Mouse (Mus musculus) large intestine, adult 2 months (tissue): ENCODE results near the gene Stk38. TPM values are rescaled to one million over a fixed set of nuclear protein-coding genes. Genes with fewer than 3 reads are reported as not detected.
"Not testable (repeated sequence)": the region's sequence is repeated elsewhere in the genome, so short reads cannot be mapped to it uniquely, and the experiment has no call there.

ENCODE experiments used
- DNase-seq: peaks from one replicate; pipeline ENCODE4 v3.0.0-alpha.2; 2012; ENCODE audit warnings: low read depth, low spot score
- WGBS: fragments of 180-500 bp; shearing (Covaris S2); methylation state at CpG from one replicate; pipeline ENCODE4 v1.1.7; 2018; 5-methylcytosine and 5-hydroxymethylcytosine counted together
- polyA plus RNA-seq: library from polyadenylated mRNA; depleted of rRNA; stranded (reverse); fragments of >200 nt; gene quantifications from 2 replicates; pipeline ENCODE4 v1.2.3, GENCODE M21; 2012

Gene Stk38
- polyA plus RNA-seq, 1 experiment: 64.2 TPM

DNA sequence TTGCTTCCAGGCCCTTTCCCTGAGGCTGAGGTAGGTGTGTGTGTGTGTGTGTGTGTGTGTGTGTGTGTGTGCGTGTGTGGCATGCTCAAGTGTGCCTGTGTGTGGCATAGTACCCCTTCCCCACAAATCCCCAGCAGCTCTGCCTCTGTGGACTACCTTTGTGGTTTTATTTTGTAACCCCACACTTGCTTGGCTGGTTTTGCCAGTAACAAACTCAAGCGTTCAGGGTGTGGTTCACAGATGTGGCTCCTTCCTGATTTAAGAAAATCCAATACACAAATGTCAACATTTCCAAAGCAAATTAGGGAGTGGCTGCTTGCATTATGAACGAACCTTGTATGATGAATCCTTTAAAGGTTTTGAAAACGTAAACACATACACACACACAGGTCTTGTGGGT lies 8.9 kb upstream of the Stk38 start:
- 26% methylated on average over 4 of the region's 4 CpGs for WGBS
- DNase-seq: no peak

DNA sequence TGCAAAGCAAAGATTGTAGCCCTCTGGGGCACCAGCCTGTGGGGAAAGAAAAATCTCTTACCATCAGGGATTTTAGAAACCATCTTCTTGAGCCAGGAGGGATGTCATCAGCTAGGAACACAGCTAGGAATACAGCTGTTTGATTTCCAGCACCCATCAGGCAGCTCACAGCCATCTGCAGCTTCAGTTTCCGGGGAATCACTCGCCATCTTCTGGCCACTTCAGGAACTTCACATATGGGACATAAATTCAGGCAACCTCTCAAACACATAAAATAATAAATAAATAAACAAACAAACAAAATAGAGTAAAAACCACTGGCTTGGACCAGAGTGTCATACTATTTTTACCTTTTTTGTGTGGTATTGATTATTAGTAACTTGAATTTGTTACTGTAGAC lies 7.8 kb upstream of the Stk38 start:
- WGBS: 60% methylated on average over 2 of the region's 2 CpGs

GRCm38 (mm10) chr17:29014235-29014634 lies 6.4 kb upstream of the Stk38 start:
- DNase-seq: no peak

More for the DNA sequence above, 7.8 kb upstream of the Stk38 start:
- no peak for DNase-seq

GRCm38 (mm10) chr17:29009181-29009580 lies 1.4 kb upstream of the Stk38 start:
- no peak for DNase-seq
- WGBS: 84% methylated on average over 4 of the region's 4 CpGs

DNA sequence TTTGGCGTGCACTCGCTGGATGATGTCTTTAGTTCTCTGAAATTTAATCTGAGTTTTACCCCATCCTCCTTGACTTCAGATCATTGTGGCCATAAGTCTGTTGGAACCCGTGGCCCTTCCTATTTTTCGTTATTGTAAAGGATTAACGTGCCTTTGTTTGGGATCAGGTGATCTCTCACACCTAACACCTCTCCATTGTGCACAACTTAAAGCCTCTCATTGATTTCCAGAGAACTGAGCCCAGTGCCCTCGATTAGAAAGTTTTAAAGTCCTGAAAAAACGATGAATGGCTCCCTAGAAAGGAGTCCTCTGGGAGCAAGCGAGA lies 493 bp upstream of the Stk38 start:
- DNase-seq: no peak
- 14% methylated on average over 8 of the region's 8 CpGs for WGBS

- DNase-seq: no peak
- WGBS: under 1% methylated on average over 19 of the region's 19 CpGs
Observed at GRCm38 (mm10) chr17:29007243-29007640, 553 bp downstream of the Stk38 start.

GRCm38 (mm10) chr17:29006812-29007211 lies 983 bp downstream of the Stk38 start:
- no peak for DNase-seq
- under 1% methylated on average over 7 of the region's 7 CpGs for WGBS

GRCm38 (mm10) chr17:29005002-29005401 lies 2.8 kb downstream of the Stk38 start:
- WGBS: 91% methylated on average over 3 of the region's 3 CpGs
- DNase-seq: no peak

GRCm38 (mm10) chr17:29003740-29004139 lies 4.1 kb downstream of the Stk38 start:
- WGBS: 30% methylated on average over 1 of the region's 1 CpGs
- no peak for DNase-seq

DNA sequence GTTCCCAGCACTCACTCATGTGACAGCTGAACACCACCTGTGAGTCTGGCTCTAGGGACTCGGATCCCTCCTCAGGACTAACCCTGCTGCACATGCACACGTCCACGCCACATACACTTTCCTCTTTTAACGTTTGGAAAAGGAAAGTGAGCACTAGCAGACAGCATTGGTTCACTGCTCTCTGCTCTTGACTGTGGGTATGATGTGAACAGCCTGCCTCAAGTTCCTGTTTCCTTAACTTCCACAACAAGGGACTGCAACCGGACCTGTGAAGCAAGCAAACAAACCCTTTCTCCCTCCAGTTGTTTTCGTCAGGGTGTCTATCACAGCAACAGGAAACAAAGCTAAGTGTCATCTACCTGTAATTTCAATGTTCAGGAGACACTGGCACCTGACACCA lies 7.3 kb downstream of the Stk38 start:
- DNase-seq: no peak
- 74% methylated on average over 6 of the region's 6 CpGs for WGBS

GRCm38 (mm10) chr17:28994615-28995014 lies 13.2 kb downstream of the Stk38 start:
- 89% methylated on average over 4 of the region's 4 CpGs for WGBS
- no peak for DNase-seq

DNA sequence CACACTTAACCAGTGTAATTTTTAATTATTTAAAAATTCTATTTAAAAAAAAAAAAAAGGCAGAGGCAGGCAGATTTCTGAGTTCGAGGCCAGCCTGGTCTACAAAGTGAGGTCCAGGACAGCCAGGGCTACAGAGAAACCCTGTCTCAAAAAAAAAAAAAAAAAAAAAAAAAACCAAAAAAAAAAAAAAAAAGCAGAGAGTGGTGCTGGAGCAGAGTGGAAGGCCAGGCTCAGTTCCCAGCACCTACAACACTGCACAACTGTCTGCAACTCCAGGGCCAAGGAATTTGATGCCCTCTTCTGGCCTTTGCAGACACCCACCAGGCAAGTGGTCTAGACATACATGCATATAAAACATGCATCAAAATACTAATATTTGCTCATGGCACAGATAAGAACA lies 14.8 kb downstream of the Stk38 start:
- not testable (repeated sequence) for DNase-seq
- WGBS: 95% methylated on average over 1 of the region's 1 CpGs

- 67% methylated on average over 7 of the region's 7 CpGs for WGBS
- no peak for DNase-seq
Observed at GRCm38 (mm10) chr17:28992105-28992504, 15.7 kb downstream of the Stk38 start.

DNA sequence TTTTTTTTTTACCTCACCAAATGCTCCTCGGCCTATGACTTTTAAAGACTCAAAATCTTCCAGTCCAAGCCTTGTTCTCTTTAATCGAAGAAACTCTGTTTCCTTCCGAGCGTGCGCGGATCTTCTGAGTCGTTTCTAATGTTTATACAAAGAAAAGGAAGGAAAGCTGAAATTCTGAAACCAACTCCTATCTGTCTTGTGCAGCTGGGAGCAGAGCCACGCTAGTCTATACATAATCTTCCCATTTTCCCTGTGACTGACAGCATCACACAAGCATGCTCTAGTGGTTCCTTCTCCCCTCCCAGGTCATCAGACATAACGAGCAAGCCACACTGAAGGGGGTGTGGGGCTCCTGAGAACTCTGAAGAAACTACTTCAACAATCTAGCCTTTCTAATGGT lies 16.5 kb downstream of the Stk38 start:
- WGBS: 83% methylated on average over 9 of the region's 9 CpGs
- DNase-seq: no peak

DNA sequence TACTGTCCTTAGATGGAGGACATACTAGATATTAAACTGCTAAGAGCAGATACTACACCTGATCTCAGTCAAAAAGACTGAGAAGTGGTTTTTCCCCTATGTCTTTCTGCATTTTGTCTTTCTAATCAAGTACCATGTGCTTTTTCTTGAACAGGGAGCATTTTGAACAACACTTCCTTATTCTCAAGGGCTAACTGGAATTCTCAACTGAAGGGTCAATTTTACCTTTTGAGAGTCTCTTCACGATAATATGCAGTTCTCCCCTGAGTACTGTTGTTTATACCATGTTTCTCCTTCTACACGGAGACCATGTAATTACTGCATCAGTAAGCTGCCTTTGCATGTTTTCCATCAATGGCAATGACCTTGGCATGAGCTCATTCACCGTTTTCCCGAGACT lies 17.7 kb downstream of the Stk38 start:
- no peak for DNase-seq
- 66% methylated on average over 4 of the region's 4 CpGs for WGBS

- no peak for DNase-seq
- 81% methylated on average over 3 of the region's 3 CpGs for WGBS
Observed at GRCm38 (mm10) chr17:28988996-28989395, 18.8 kb downstream of the Stk38 start.

DNA sequence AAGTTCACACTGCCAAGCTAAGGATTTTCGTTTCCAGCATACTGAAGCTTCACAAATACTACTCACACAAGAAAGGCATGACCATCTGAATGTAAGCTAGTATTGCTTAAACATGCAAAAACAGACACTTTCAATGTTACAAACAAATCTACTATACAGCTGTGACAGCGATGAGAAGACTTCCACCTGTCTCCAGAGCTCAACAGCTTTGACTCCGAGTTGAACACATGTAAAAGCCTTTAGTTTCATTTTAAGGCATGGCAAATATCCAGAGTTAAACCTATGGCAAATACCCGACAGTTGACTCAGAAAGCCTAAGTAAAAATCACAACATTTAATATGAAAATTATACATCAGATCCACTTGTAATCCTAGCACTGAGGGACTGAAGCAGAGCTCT lies 19.5 kb downstream of the Stk38 start:
- DNase-seq: no peak

GRCm38 (mm10) chr17:28987713-28988112 lies 20.1 kb downstream of the Stk38 start:
- no peak for DNase-seq
- 62% methylated on average over 4 of the region's 4 CpGs for WGBS

More for the DNA sequence above, 19.5 kb downstream of the Stk38 start:
- 72% methylated on average over 4 of the region's 4 CpGs for WGBS

DNA sequence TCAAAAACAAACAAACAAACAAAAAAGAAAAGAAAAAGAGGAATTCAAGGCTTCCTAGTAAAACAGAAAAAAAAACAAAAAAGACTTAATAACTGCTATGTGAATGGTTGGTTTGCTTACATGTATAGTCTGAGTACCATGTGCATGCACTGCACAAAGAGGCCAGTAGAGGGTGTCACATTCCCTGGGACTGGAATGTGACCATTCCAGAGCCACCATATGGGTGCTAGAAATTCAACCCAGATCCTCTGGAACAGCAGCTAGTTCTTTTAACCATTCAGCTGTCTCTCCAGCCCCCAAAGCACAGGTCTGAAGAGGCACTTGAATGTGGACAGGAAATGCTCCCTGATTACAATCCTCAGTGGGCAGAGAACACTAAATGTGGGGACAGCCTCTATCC lies 21.0 kb downstream of the Stk38 start:
- no peak for DNase-seq

- DNase-seq: no peak
- 79% methylated on average over 1 of the region's 1 CpGs for WGBS
Observed at GRCm38 (mm10) chr17:28984724-28985420, 22.9 kb downstream of the Stk38 start.

GRCm38 (mm10) chr17:28982591-28982990 lies 25.2 kb downstream of the Stk38 start:
- 35% methylated on average over 4 of the region's 4 CpGs for WGBS
- no peak for DNase-seq

DNA sequence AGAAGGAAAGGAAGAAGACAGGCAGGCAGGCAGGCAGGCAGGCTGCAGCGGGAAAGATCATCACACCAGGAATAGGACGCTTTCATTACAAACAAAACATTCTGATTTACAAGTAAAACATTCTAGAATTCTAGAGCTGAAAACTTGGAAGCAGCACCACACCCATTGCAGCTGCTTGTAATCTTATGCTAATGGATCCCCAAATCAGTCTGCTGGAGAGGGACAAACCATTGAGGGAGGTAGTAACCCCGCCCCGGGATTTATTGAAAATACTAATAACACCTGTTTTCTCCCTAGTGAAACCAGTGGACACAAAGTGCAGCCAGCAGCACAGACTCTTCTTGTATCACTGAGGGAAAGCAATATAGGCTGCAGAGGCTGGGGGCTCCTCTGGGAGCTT lies 26.7 kb downstream of the Stk38 start:
- WGBS: 60% methylated on average over 4 of the region's 4 CpGs
- DNase-seq: no peak
